Mouse (Mus musculus): ENCODE results near the gene Pparg.

Gene Pparg

DNA sequence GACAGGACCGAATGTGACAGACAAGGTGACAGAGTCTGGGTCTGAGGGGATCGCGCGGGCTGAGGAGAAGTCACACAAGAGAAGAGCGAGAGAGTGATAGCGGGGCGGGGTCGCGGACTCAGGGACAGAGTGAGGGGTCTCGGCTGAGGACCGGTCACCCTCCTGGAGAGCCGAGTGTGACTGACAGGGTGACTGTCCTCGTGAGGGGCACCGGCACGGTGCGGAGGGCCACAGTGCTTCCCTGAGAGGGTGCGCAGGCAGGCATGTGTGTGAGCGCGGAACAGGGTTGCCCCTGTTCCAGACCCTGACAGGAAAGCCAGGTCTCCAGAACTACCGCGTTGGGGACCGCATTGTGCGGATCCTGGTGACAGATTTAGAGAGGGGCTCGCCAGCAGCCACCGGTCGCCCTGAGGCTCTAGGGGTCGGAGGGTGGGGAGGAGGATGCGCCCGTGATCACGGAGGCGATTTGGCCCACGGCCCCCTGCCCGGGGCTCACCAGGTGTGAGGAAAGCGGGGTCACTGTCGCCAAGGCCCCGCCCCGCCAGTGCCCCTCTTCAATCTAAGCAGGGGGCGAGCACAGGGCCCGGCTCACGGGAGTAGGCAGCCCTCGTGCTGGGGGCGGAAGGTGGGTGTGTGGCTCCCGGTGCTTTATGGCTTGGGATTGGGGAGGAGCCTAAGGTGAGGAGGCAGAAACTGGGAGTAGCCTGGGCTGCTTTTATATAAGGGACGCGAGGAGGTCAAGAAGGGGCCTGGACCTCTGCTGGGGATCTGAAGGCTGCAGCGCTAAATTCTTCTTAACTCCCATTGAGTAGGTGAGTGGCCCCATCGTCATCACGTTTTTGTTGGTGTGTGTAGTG lies 1.1 kb downstream of the Pparg start:
- DNase-seq (ENCODE audit: low spot score) = peak; percentile 55

DNA sequence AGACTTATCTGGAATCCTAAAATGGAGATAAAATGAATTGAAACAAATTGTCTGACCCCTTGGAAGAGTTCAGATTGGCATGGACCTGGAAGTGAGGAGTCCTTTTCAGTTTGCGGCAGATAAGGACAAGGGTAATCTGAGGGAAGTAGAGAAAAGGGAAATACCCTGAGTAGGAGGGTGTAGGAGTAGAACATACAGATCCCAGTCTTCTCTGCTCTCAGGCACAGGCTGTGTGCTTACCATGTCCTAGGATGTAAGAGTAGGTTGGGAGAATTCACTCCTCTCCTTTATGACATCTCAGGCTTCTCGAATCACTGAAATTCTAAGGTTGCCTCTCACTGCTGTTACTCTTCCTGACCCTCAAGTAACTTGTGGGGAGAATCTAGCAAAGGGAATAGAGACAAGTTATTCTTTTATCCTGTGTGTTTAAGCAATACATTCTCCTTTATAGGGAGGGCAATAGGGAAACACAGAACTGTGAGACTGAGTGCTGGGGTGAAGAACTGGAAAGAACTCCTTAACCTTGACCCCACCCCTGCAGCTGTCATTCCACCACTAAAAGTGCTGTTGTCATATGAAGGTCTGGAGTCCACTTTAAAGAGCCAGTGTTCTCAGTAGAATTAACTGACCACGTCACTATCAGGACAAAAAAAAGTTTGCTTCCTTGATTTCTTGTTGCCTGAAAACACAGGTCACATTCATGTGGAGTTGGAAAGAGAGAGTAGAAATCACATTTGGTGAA lies 6.3 kb downstream of the Pparg start:
- DNase-seq (ENCODE audit: low spot score) = no peak

DNA sequence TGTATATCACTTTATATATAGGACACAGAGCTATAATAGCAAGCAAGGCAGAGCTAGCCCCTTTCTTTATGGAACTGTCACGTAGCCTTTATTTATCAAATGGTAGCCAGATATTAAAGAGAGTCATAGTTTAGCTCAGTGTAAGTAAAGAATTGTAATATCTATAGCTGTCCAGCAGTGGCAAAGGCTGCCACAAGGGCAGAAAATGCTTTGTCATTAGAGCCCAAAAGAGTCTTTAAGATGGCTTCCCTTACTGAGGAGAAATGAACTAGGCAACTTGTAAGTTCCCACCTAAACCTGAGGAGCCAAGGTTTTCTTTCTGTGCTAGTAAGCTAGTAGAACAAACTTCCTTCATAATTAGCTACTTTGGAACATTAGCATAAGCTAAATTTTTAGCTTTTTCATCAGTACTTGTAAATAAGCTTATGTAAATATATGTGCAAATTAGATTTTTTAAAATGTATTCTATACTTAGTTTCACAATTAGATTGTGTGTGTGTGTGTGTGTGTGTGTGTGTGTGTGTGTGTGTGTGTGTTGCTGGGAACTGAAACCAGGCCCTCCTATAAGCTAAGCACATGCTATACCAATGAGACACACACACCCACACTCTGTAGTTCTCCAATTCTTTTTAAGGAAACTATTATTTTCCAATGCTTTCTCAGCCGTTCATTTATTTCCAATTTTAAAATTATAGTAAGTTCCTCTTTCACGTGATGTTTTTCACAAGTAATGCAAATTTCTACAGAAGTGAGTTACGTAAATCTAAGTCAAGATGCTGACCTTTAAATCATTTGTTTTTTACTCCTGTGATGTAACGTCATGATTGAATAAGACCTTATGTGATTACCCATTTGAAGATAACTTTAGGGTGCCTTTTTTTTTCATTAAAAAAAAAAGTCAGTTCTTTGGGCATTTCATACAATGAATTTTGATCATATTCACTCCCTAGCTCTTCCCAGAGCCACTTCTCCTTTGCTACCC lies 14.4 kb downstream of the Pparg start:
- no peak for DNase-seq (ENCODE audit: low spot score)

GRCm38 (mm10) chr6:115380596-115380995 lies 19.8 kb downstream of the Pparg start:
- DNase-seq (ENCODE audit: low spot score) = no peak

DNA sequence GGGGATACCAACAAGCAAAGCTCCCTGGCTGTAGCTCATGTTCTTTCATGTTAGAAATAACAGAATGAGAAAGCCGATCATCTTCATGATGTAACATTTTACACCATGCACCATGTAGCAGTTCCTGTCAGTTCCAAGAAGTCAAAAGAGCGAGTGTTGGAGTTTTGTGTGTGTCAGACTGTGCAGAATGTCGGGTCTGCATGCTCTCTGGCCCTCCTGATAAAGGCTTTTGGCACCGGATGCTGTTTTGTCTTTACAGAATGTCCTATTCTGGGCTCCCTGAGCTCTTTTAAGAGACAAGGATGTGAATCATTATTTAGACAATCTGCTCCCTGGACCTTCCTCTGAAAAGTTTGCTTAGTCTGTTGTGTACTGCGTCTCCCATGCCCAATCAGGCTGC lies 22.0 kb downstream of the Pparg start:
- peak; percentile 21 for DNase-seq (ENCODE audit: low spot score)

DNA sequence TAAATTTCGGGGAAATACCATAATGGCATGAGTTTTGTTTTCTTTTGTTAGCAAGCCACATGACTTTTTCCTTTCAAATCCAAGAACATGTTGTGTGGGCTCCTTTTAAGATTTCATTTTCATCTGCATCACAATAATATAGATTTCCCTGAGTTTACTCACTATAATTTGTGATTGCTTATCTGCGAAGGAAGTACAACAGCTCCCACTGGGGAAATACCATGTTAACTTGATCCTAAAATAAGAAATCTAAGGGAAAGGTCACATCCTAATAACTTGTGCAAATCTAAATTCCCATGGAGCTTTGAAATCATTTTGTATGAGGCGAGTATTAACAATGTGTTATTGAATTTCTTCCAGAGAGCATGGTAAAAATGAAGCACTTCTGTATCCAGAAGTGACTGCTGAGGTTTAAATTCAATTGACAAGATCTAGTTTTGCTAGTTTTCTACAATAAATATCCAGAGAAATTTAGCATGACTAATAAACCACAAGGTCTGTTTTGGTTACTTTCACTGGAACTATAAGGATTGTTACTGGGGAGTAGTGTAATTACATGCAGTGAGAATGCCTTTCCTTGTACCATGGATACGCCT lies 29.3 kb downstream of the Pparg start:
- no peak for DNase-seq (ENCODE audit: low spot score)

DNA sequence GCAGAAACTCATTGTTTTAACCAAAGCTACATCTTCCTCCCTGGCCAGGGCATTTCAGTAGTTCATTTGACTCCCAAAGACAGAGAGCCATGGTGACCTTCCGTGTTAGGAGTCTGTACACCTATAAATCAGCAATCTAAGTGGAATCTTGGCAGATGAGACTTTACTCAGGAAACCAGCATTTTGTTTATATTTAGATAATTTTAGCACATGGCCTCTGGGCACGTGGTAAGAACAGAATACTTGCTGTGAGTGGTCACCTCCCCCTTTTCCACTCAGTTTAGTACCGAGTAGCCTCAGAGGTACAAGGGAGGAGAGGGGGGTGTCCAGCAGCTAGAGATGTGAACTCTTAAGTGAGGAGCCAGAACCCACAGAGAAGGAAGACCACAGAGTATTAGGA lies 36.2 kb downstream of the Pparg start:
- no peak for DNase-seq (ENCODE audit: low spot score)

- no peak for DNase-seq (ENCODE audit: low spot score)
These were observed 43.6 kb downstream of the Pparg start for GRCm38 (mm10) chr6:115404354-115404753.

GRCm38 (mm10) chr6:115411477-115411876 lies 50.7 kb downstream of the Pparg start:
- no peak for DNase-seq (ENCODE audit: low spot score)

- DNase-seq (ENCODE audit: low spot score) = no peak
These were observed 57.4 kb downstream of the Pparg start for GRCm38 (mm10) chr6:115418171-115418570.

- no peak for DNase-seq (ENCODE audit: low spot score)
These were observed 58.2 kb downstream of the Pparg start for GRCm38 (mm10) chr6:115418964-115419363.

- DNase-seq (ENCODE audit: low spot score) = no peak
These were observed 60.2 kb downstream of the Pparg start for GRCm38 (mm10) chr6:115420963-115421362.

GRCm38 (mm10) chr6:115421665-115422064 lies 60.9 kb downstream of the Pparg start:
- no peak for DNase-seq (ENCODE audit: low spot score)

- DNase-seq (ENCODE audit: low spot score) = no peak
These were observed 63.7 kb downstream of the Pparg start for GRCm38 (mm10) chr6:115424433-115424832.

DNA sequence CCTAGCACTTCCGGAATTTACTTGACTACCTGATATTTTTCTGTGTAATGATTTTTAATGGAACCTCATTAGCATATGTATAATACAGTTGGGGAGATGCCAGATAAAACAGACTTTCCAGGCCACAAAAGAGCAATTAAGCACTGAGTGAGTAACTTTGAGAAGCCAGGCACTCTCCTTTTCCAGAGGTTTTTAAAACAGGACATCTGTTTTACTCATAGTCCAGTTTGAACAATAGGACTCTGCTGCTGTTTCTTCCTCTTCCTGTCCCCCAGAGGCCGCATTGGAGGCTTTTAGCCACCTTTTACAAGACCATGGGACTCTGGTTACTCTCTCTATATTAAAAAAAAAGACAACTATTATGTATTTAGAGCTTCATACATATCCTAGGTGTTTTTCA lies 72.0 kb downstream of the Pparg start:
- DNase-seq (ENCODE audit: low spot score) = no peak

GRCm38 (mm10) chr6:115434054-115434453 lies 73.3 kb downstream of the Pparg start:
- no peak for DNase-seq (ENCODE audit: low spot score)

DNA sequence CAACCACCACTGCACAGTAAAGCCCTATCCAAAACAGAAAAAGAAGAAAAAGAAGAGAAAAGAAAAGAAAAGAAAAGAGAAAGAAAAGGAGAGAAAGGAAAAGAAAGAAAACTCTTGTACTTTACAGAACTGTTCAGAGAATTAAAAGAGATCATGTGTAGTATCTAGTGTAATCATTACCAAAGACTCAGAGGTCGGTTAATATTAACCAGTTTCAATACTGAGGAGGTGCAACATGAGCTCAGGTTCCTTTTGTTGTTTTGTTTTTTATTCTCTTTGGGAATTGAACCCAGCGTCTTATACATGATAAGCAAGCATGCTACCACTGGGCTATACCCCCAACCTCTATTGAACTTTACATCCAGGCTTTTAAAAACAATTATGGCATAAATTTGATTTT lies 74.1 kb downstream of the Pparg start:
- DNase-seq (ENCODE audit: low spot score) = no peak

- no peak for DNase-seq (ENCODE audit: low spot score)
These were observed 79.7 kb downstream of the Pparg start for GRCm38 (mm10) chr6:115440231-115441006.

GRCm38 (mm10) chr6:115452501-115452900 lies 91.8 kb downstream of the Pparg start:
- DNase-seq (ENCODE audit: low spot score) = no peak

- DNase-seq (ENCODE audit: low spot score) = peak; percentile 60
These were observed 102.1 kb downstream of the Pparg start for GRCm38 (mm10) chr6:115462743-115463337.

DNA sequence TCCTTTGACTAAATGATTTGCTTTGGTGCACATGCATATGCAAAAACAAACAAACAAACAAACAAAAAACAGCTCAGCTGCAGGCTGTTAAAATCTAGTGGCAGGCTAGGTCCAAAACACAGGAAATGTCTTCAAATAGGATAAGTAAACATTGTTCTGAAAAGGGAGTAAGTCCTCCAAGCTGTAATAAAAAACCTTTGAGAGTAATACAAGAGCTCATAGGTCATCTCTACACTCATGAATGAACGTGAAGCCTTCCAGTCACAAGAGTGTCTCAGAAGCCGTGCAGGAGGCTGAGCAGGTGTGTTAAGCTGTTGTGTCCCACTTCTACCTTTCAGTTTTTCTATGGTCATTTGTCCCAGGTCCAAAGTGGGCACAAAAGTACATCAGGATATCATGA lies 102.6 kb downstream of the Pparg start:
- no peak for DNase-seq (ENCODE audit: low spot score)
